9 mouse cellular contexts compared by ENCODE assay signal in the genomic region with DNA sequence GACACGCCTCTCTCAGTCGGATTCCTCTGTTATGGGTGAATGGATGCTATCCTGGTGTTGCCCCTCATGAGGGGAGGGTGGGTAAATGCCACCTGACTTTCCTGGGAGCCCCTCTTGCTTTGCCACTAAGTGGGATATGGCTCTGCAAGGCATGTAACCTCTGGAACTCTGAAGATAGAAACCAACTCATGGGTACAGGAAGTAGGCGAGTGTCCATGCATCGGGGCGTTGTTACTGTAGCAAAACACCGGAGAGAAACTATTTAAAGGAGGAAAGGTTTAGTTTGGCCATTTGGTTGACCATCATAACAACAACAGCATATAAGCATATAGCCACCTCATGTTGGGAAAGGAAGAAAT. TPM values are rescaled to one million over a fixed set of nuclear protein-coding genes. Genes with fewer than 3 reads are reported as not detected.
DNase-seq lines count a peak whose midpoint lies in the region; ATAC-seq and TF ChIP-seq lines count a peak whose summit lies in the region.
"Had no signal": no experiment of that assay in that cellular context is flagged by ENCODE, and none has a peak within 500 bp of the region (broad histone marks: within the 10 kb centered on the region; RNA-seq: fewer than 3 reads in every experiment).

No protein-coding gene starts in this region.

- no peaks in the 10 kb centered on the region for H3K9me3 ChIP-seq in embryonic facial prominence, embryonic 14.5 days (ENCODE audit: control insufficient read depth, low read length)
- no peaks in the 10 kb centered on the region for H3K9me3 ChIP-seq in intestine, postnatal 0 days (ENCODE audit: control insufficient read depth)
- H3K9me3 ChIP-seq in neural tube, embryonic 14.5 days (ENCODE audit: control insufficient read depth, low read length), result no peaks in the 10 kb centered on the region

- no peak for DNase-seq in liver, adult 2 months (ENCODE audit: extremely low read depth, low read depth, low spot score)
- no peak for DNase-seq in liver
- no peak for DNase-seq in embryonic facial prominence, embryonic 14.5 days (ENCODE audit: low spot score)
- DNase-seq in right cerebral cortex, postnatal 4 days, result no peak
- DNase-seq in cerebellum, postnatal 36 days, result no peak
- DNase-seq in urinary bladder, adult 18-20 months (ENCODE audit: low spot score in 2 of 2), result no peak

- H3K27ac ChIP-seq in liver, adult 2 months (replicated peaks; ENCODE audit: insufficient read depth, low read depth, low read length), result no peak overlapping the region
- H3K27ac ChIP-seq in embryonic facial prominence, embryonic 14.5 days (replicated peaks; ENCODE audit: low read depth, low read length), result no peak overlapping the region
- no peak overlapping the region for H3K27ac ChIP-seq in intestine, postnatal 0 days (ENCODE audit: low read depth, low read length)
- peak overlapping the region; percentile 78; the same call in 1 of the 2 replicates for H3K27ac ChIP-seq in neural tube, embryonic 14.5 days (ENCODE audit: low read depth, low read length)

- WGBS in liver, adult 2 months, result 79% methylated on average over 6 of the region's 6 CpGs
- WGBS in embryonic facial prominence, embryonic 14.5 days, result 77% methylated on average over 6 of the region's 6 CpGs
- 76% methylated on average over 6 of the region's 6 CpGs for WGBS in intestine, postnatal 0 days
- 75% methylated on average over 6 of the region's 6 CpGs for WGBS in neural tube, embryonic 14.5 days

- no peak overlapping the region; the same call in 1 of the 2 replicates for H3K9ac ChIP-seq in liver, adult 2 months (ENCODE audit: low read depth, low read length)
- H3K9ac ChIP-seq in embryonic facial prominence, embryonic 14.5 days (ENCODE audit: low read depth, low read length), result peak overlapping the region; percentile 68; the same call in 1 of the 2 replicates
- H3K9ac ChIP-seq in intestine, postnatal 0 days (ENCODE audit: low read depth, low read length), result no peak overlapping the region
- peak overlapping the region; percentile 52 for H3K9ac ChIP-seq in neural tube, embryonic 14.5 days (replicated peaks; ENCODE audit: low read depth, low read length)

- peak overlapping the region; percentile 37 for H3K4me3 ChIP-seq in liver, adult 2 months (ENCODE audit: insufficient read depth, low read depth, low read length)
- peak overlapping the region; percentile 70 for H3K4me3 ChIP-seq in embryonic facial prominence, embryonic 14.5 days (ENCODE audit: low read depth, low read length)
- H3K4me3 ChIP-seq in intestine, postnatal 0 days (ENCODE audit: low read depth, low read length), result peak overlapping the region; percentile 59
- peak overlapping the region; percentile 29 for H3K4me3 ChIP-seq in neural tube, embryonic 14.5 days (ENCODE audit: low read depth, low read length)

- no peak for TF ChIP-seq CTCF in liver, adult 2 months (IDR thresholded peaks at IDR 0.05; ENCODE audit: low read depth, low read length)
- TF ChIP-seq CTCF in intestine, postnatal 0 days (IDR thresholded peaks at IDR 0.05; ENCODE audit: low read depth), result no peak

- TF ChIP-seq POLR2A in liver, adult 2 months (IDR thresholded peaks at IDR 0.05; ENCODE audit: extremely low read depth, insufficient read depth, low read length), result no peak

- ATAC-seq in embryonic facial prominence, embryonic 14.5 days (ENCODE audit: low read depth), result no peak
- no peak for ATAC-seq in intestine, postnatal 0 days
- no peak for ATAC-seq in neural tube, embryonic 14.5 days (ENCODE audit: low read depth)

- H3K79me2 ChIP-seq in liver, adult 2 months (ENCODE audit: control insufficient read depth, insufficient read depth, low read length), result no peaks in the 10 kb centered on the region

- no peaks in the 10 kb centered on the region for H3K36me3 ChIP-seq in liver, adult 2 months (ENCODE audit: control insufficient read depth, insufficient read depth, low read length)
- H3K36me3 ChIP-seq in embryonic facial prominence, embryonic 14.5 days (ENCODE audit: control insufficient read depth, insufficient read depth, low read length), result no peaks in the 10 kb centered on the region
- no peaks in the 10 kb centered on the region for H3K36me3 ChIP-seq in intestine, postnatal 0 days (ENCODE audit: control insufficient read depth, insufficient read depth)
- no peaks in the 10 kb centered on the region for H3K36me3 ChIP-seq in neural tube, embryonic 14.5 days (ENCODE audit: control insufficient read depth, insufficient read depth, low read length)

- peaks cover 4% of the 10 kb centered on the region; the same call in 1 of the 2 replicates for H3K4me1 ChIP-seq in liver, adult 2 months (ENCODE audit: control insufficient read depth, insufficient read depth, low read length)
- peaks cover 13% of the 10 kb centered on the region for H3K4me1 ChIP-seq in embryonic facial prominence, embryonic 14.5 days (ENCODE audit: control insufficient read depth, insufficient read depth, low read length)
- H3K4me1 ChIP-seq in intestine, postnatal 0 days (replicated peaks; ENCODE audit: control insufficient read depth, insufficient read depth, low read length), result peaks cover 8% of the 10 kb centered on the region; the same call in 1 of the 2 replicates
- H3K4me1 ChIP-seq in neural tube, embryonic 14.5 days (ENCODE audit: control insufficient read depth, insufficient read depth, low read length), result peaks cover 23% of the 10 kb centered on the region

- H3K27me3 ChIP-seq in liver, adult 2 months (ENCODE audit: control insufficient read depth, insufficient read depth, low read length), result no peaks in the 10 kb centered on the region
- peaks cover 3% of the 10 kb centered on the region; the same call in 1 of the 2 replicates for H3K27me3 ChIP-seq in embryonic facial prominence, embryonic 14.5 days (replicated peaks; ENCODE audit: control insufficient read depth, insufficient read depth, low read length)
- H3K27me3 ChIP-seq in intestine, postnatal 0 days (replicated peaks; ENCODE audit: control insufficient read depth, insufficient read depth, low read length), result no peaks in the 10 kb centered on the region
- H3K27me3 ChIP-seq in neural tube, embryonic 14.5 days (ENCODE audit: control insufficient read depth, insufficient read depth, low read length), result no peaks in the 10 kb centered on the region

- peak overlapping the region; percentile 60 for H3K4me2 ChIP-seq in embryonic facial prominence, embryonic 14.5 days (ENCODE audit: low read depth, low read length)
- peak overlapping the region; percentile 79 for H3K4me2 ChIP-seq in intestine, postnatal 0 days (replicated peaks; ENCODE audit: low read depth)
- peak overlapping the region; percentile 52 for H3K4me2 ChIP-seq in neural tube, embryonic 14.5 days (ENCODE audit: low read depth, low read length)

RNA-seq across cellular contexts. Expression of gene Ift27, which starts 1.0 kb away (rescaled TPM):
- 5.9 and 6.6 TPM in 2 replicates for total RNA-seq in liver, adult 2 months (2014; rRNA removed)
- 16.7 and 17.2 TPM in 2 replicates for polyA plus RNA-seq in liver, adult 2 months (2012; rRNA removed)
- polyA plus RNA-seq in embryonic facial prominence, embryonic 14.5 days (2014; fragmentation: Nextera tagmentation; extraction: Ambion mirVana), result 84.7 and 96.6 TPM in 2 replicates
- 29.0 and 31.8 TPM in 2 replicates for polyA plus RNA-seq in intestine, postnatal 0 days (2015; fragmentation: Nextera tagmentation; extraction: Ambion mirVana)
- polyA plus RNA-seq in neural tube, embryonic 14.5 days (2014; fragmentation: Nextera tagmentation; extraction: Ambion mirVana), result 103 and 105 TPM in 2 replicates

RNA-seq across cellular contexts. Expression of gene Pvalb, which starts 31.3 kb away (rescaled TPM):
- total RNA-seq in liver, adult 2 months (2014; rRNA removed), result 1.5 TPM in 1 of 2 replicates, not detected in the other
- not detected in 2 replicates for polyA plus RNA-seq in liver, adult 2 months (2012; rRNA removed)
- polyA plus RNA-seq in embryonic facial prominence, embryonic 14.5 days (2014; fragmentation: Nextera tagmentation; extraction: Ambion mirVana), result 2.5 and 3.4 TPM in 2 replicates
- polyA plus RNA-seq in intestine, postnatal 0 days (2015; fragmentation: Nextera tagmentation; extraction: Ambion mirVana), result not detected in 2 replicates
- polyA plus RNA-seq in neural tube, embryonic 14.5 days (2014; fragmentation: Nextera tagmentation; extraction: Ambion mirVana), result 0.56 and 5.2 TPM in 2 replicates
- total RNA-seq: granulocyte monocyte progenitor cell, adult 5-6 weeks had no signal

RNA-seq across cellular contexts. Expression of gene Cacng2, which starts 55.0 kb away (rescaled TPM):
- total RNA-seq in liver, adult 2 months (2014; rRNA removed), result not detected in 2 replicates
- polyA plus RNA-seq in liver, adult 2 months (2012; rRNA removed), result not detected in 2 replicates
- 0.13 and 0.14 TPM in 2 replicates for polyA plus RNA-seq in embryonic facial prominence, embryonic 14.5 days (2014; fragmentation: Nextera tagmentation; extraction: Ambion mirVana)
- polyA plus RNA-seq in intestine, postnatal 0 days (2015; fragmentation: Nextera tagmentation; extraction: Ambion mirVana), result 0.03 and 0.05 TPM in 2 replicates
- polyA plus RNA-seq in neural tube, embryonic 14.5 days (2014; fragmentation: Nextera tagmentation; extraction: Ambion mirVana), result 12.4 and 21.0 TPM in 2 replicates
- total RNA-seq: granulocyte monocyte progenitor cell, adult 5-6 weeks had no signal

Comparison
In these comparisons a context has a peak if more than half of its experiments do, and no peak if none do; other contexts are left out.
1. H3K9ac ChIP-seq: peak in embryonic facial prominence, embryonic 14.5 days (single experiment) and neural tube, embryonic 14.5 days (single experiment); none in liver, adult 2 months (single experiment) and intestine, postnatal 0 days (single experiment).
2. RNA of gene Cacng2, which starts 55.0 kb away (polyA plus RNA-seq): 12.4 to 21.0 TPM in neural tube, embryonic 14.5 days; 0.13 to 0.14 TPM in embryonic facial prominence, embryonic 14.5 days, 0.03 to 0.05 TPM in intestine, postnatal 0 days and not detected in liver, adult 2 months; every median in the first group is over 10 times any median in the second.
3. Peak in every context shown above with its lines, with median percentiles within 50 percentile points of each other: H3K4me3 ChIP-seq and H3K4me2 ChIP-seq.